Comparison of ENCODE assay signal across 26 mouse cellular contexts in the genomic region with DNA sequence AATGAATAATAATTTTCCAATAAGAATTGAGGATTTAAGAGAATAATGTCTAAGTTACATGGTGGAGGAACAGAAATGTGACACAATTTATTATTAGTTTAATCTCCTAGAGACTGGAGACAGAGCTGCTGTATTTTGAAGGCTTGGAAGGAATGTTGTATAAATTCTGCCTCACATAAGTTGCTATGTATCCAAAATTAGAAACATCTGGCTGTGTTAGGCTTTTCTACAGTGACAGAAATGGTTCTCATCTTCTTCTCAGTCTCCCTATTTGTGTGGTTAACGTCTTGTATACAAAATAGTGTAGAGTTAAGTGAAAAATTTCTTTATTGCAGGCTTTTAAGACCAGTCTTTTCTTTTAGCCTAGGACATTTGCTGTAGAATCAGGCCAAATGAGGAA. TPM values are rescaled to one million over a fixed set of nuclear protein-coding genes. Genes with fewer than 3 reads are reported as not detected.
DNase-seq lines count a peak whose midpoint lies in the region; ATAC-seq and TF ChIP-seq lines count a peak whose summit lies in the region.
"Had no signal": no experiment of that assay in that cellular context is flagged by ENCODE, and none has a peak within 500 bp of the region (broad histone marks: within the 10 kb centered on the region; RNA-seq: fewer than 3 reads in every experiment).

No protein-coding gene starts in this region.

- intact Hi-C loops in heart, postnatal 14 days (cut with DNase I), result no loop called here
- intact Hi-C loops in heart, postnatal 10 days (cut with DNase I), result no loop called here

- no peak overlapping the region for H3K4me3 ChIP-seq in heart, embryonic 12.5 days
- no peak overlapping the region for H3K4me3 ChIP-seq in heart, embryonic 16.5 days (ENCODE audit: low read length)
- no peak overlapping the region for H3K4me3 ChIP-seq in limb, embryonic 14.5 days (replicated peaks; ENCODE audit: low read length)
- H3K4me3 ChIP-seq in limb, embryonic 10.5 days, result no peak overlapping the region
- H3K4me3 ChIP-seq in embryonic facial prominence, embryonic 15.5 days (replicated peaks), result no peak overlapping the region
- no peak overlapping the region for H3K4me3 ChIP-seq in forebrain, postnatal 0 days (ENCODE audit: low read depth, low read length)
- H3K4me3 ChIP-seq: embryonic facial prominence, embryonic 13.5 days; erythroblast, embryonic 14.5 days; forebrain, embryonic 10.5 days; hindbrain, embryonic 12.5 days had no signal

- peaks cover 10% of the 10 kb centered on the region; the same call in 1 of the 2 replicates for H3K36me3 ChIP-seq in heart, embryonic 12.5 days
- H3K36me3 ChIP-seq in heart, embryonic 16.5 days (ENCODE audit: control insufficient read depth, insufficient read depth), result no peaks in the 10 kb centered on the region
- no peaks in the 10 kb centered on the region for H3K36me3 ChIP-seq in limb, embryonic 14.5 days (ENCODE audit: control insufficient read depth, insufficient read depth, low read length)
- H3K36me3 ChIP-seq in limb, embryonic 10.5 days, result no peaks in the 10 kb centered on the region
- no peaks in the 10 kb centered on the region for H3K36me3 ChIP-seq in embryonic facial prominence, embryonic 15.5 days
- no peaks in the 10 kb centered on the region for H3K36me3 ChIP-seq in forebrain, postnatal 0 days (ENCODE audit: insufficient read depth)
- H3K36me3 ChIP-seq: embryonic facial prominence, embryonic 13.5 days; forebrain, embryonic 10.5 days; hindbrain, embryonic 12.5 days had no signal

- no peak for TF ChIP-seq CTCF in forebrain, postnatal 0 days (IDR thresholded peaks at IDR 0.05; ENCODE audit: low read depth)

- no peak overlapping the region for H3K4me2 ChIP-seq in heart, embryonic 12.5 days
- no peak overlapping the region for H3K4me2 ChIP-seq in heart, embryonic 16.5 days (ENCODE audit: low read depth, low read length)
- no peak overlapping the region for H3K4me2 ChIP-seq in limb, embryonic 14.5 days (replicated peaks; ENCODE audit: low read depth, low read length, severe bottlenecking)
- no peak overlapping the region for H3K4me2 ChIP-seq in embryonic facial prominence, embryonic 15.5 days (replicated peaks)
- H3K4me2 ChIP-seq in forebrain, postnatal 0 days (ENCODE audit: low read depth), result no peak overlapping the region
- H3K4me2 ChIP-seq: embryonic facial prominence, embryonic 13.5 days; hindbrain, embryonic 12.5 days had no signal

- H3K9me3 ChIP-seq in heart, embryonic 12.5 days (replicated peaks), result no peaks in the 10 kb centered on the region
- H3K9me3 ChIP-seq in heart, embryonic 16.5 days (replicated peaks; ENCODE audit: control insufficient read depth, low read length), result no peaks in the 10 kb centered on the region
- H3K9me3 ChIP-seq in limb, embryonic 14.5 days (ENCODE audit: control insufficient read depth, low read length), result no peaks in the 10 kb centered on the region
- H3K9me3 ChIP-seq in limb, embryonic 10.5 days (replicated peaks), result no peaks in the 10 kb centered on the region
- H3K9me3 ChIP-seq in embryonic facial prominence, embryonic 15.5 days (replicated peaks), result no peaks in the 10 kb centered on the region
- H3K9me3 ChIP-seq in forebrain, postnatal 0 days (ENCODE audit: low read length), result no peaks in the 10 kb centered on the region
- H3K9me3 ChIP-seq: embryonic facial prominence, embryonic 13.5 days; forebrain, embryonic 10.5 days; G1E; hindbrain, embryonic 12.5 days had no signal

- WGBS in heart, embryonic 12.5 days, result 50% methylated on average over 1 of the region's 1 CpGs
- 43% methylated on average over 1 of the region's 1 CpGs for WGBS in heart, embryonic 16.5 days
- WGBS in limb, embryonic 14.5 days, result 37% methylated on average over 1 of the region's 1 CpGs
- 67% methylated on average over 1 of the region's 1 CpGs for WGBS in limb, embryonic 10.5 days
- WGBS in embryonic facial prominence, embryonic 15.5 days, result 20% methylated on average over 1 of the region's 1 CpGs
- WGBS in forebrain, postnatal 0 days, result 59% methylated on average over 1 of the region's 1 CpGs

- no peak overlapping the region for H3K9ac ChIP-seq in heart, embryonic 12.5 days
- peak overlapping the region; percentile 34; the same call in 1 of the 2 replicates for H3K9ac ChIP-seq in heart, embryonic 16.5 days (ENCODE audit: low read length)
- H3K9ac ChIP-seq in limb, embryonic 14.5 days (ENCODE audit: low read depth, low read length, severe bottlenecking), result no peak overlapping the region
- H3K9ac ChIP-seq in embryonic facial prominence, embryonic 15.5 days, result no peak overlapping the region
- H3K9ac ChIP-seq in forebrain, postnatal 0 days, result no peak overlapping the region
- H3K9ac ChIP-seq: embryonic facial prominence, embryonic 13.5 days; hindbrain, embryonic 12.5 days had no signal

- ATAC-seq in heart, embryonic 12.5 days (ENCODE audit: insufficient number of reproducible peaks, low FRiP score), result no peak
- no peak for ATAC-seq in heart, embryonic 16.5 days (replicated peaks; ENCODE audit: extremely low read depth, insufficient read depth, low FRiP score)
- no peak for ATAC-seq in limb, embryonic 14.5 days (ENCODE audit: low FRiP score, low read depth)
- ATAC-seq in embryonic facial prominence, embryonic 15.5 days (ENCODE audit: insufficient number of reproducible peaks, low FRiP score, low TSS enrichment, low read depth), result no peak
- no peak for ATAC-seq in forebrain, postnatal 0 days
- ATAC-seq: CD4-positive, CD25-positive, alpha-beta regulatory T cell, adult 4 months; forebrain, embryonic 14.5 days; hindbrain, embryonic 16.5 days; inflammation-experienced regulatory T-cells, adult 6 months had no signal

- DNase-seq in heart, postnatal 14 days, result no peak
- no peak for DNase-seq in heart, postnatal 10 days
- DNase-seq in limb, embryonic 14.5 days (ENCODE audit: low spot score), result peak; percentile 34
- DNase-seq in limb, embryonic 10.5 days (ENCODE audit: low spot score), result no peak
- DNase-seq in forebrain, postnatal 0 days, result no peak
- DNase-seq: adrenal gland, adult 8-10 months; adrenal gland, postnatal 36 days; B cell, adult 2 months; cerebellum, adult 2 months; cerebellum, postnatal 14 days; embryo, embryonic 11 days; gastrocnemius, postnatal 10 days; kidney, adult 18-20 months had no signal

- no peak for TF ChIP-seq POLR2A in limb, embryonic 14.5 days (IDR thresholded peaks at IDR 0.05; ENCODE audit: borderline replicate concordance, extremely low read depth, insufficient read depth, insufficient read length)

- H3K27ac ChIP-seq in heart, embryonic 12.5 days (ENCODE audit: poor library complexity, severe bottlenecking), result peak overlapping the region; percentile 62; the same call in 1 of the 2 replicates
- H3K27ac ChIP-seq in heart, embryonic 16.5 days (ENCODE audit: low read length), result peak overlapping the region; percentile 59
- H3K27ac ChIP-seq in limb, embryonic 14.5 days (replicated peaks; ENCODE audit: low read depth, low read length), result no peak overlapping the region
- no peak overlapping the region for H3K27ac ChIP-seq in limb, embryonic 10.5 days
- 0 out of 2 replicates have a peak overlapping the region, but pooled peaks have one; percentile 22 for H3K27ac ChIP-seq in embryonic facial prominence, embryonic 15.5 days (replicated peaks)
- no peak overlapping the region for H3K27ac ChIP-seq in forebrain, postnatal 0 days (ENCODE audit: low read depth, low read length)
- H3K27ac ChIP-seq: embryonic facial prominence, embryonic 13.5 days; forebrain, embryonic 10.5 days; hindbrain, embryonic 12.5 days had no signal

- peaks cover 9% of the 10 kb centered on the region for H3K4me1 ChIP-seq in heart, embryonic 12.5 days (replicated peaks)
- H3K4me1 ChIP-seq in heart, embryonic 16.5 days (ENCODE audit: control insufficient read depth, insufficient read depth, low read length), result peaks cover 7% of the 10 kb centered on the region
- no peaks in the 10 kb centered on the region for H3K4me1 ChIP-seq in limb, embryonic 14.5 days (ENCODE audit: control insufficient read depth, insufficient read depth, low read length)
- no peaks in the 10 kb centered on the region for H3K4me1 ChIP-seq in limb, embryonic 10.5 days
- no peaks in the 10 kb centered on the region for H3K4me1 ChIP-seq in embryonic facial prominence, embryonic 15.5 days
- no peaks in the 10 kb centered on the region for H3K4me1 ChIP-seq in forebrain, postnatal 0 days (ENCODE audit: insufficient read depth)
- H3K4me1 ChIP-seq: forebrain, embryonic 10.5 days had no signal

- H3K27me3 ChIP-seq in heart, embryonic 12.5 days (replicated peaks), result no peaks in the 10 kb centered on the region
- no peaks in the 10 kb centered on the region for H3K27me3 ChIP-seq in heart, embryonic 16.5 days (ENCODE audit: control insufficient read depth, insufficient read depth, low read length)
- H3K27me3 ChIP-seq in limb, embryonic 14.5 days (ENCODE audit: control insufficient read depth, insufficient read depth, low read length), result no peaks in the 10 kb centered on the region
- no peaks in the 10 kb centered on the region for H3K27me3 ChIP-seq in limb, embryonic 10.5 days (ENCODE audit: low read depth, poor library complexity, severe bottlenecking)
- no peaks in the 10 kb centered on the region for H3K27me3 ChIP-seq in embryonic facial prominence, embryonic 15.5 days
- no peaks in the 10 kb centered on the region for H3K27me3 ChIP-seq in forebrain, postnatal 0 days (ENCODE audit: insufficient read depth, low read length)
- H3K27me3 ChIP-seq: embryonic facial prominence, embryonic 13.5 days; hindbrain, embryonic 12.5 days had no signal

RNA-seq across cellular contexts. Expression of a gene that starts 6.2 kb away (rescaled TPM):
- 14.2 and 17.5 TPM in 2 replicates for polyA plus RNA-seq in heart, embryonic 12.5 days (2016; fragmentation: Nextera tagmentation; extraction: Ambion mirVana)
- 10 to 100 TPM; 13.5 to 16.3 TPM for total RNA-seq in heart, postnatal 14 days (2021)
- polyA plus RNA-seq in heart, embryonic 16.5 days (2015; fragmentation: Nextera tagmentation; extraction: Ambion mirVana), result 7.5 and 8.1 TPM in 2 replicates
- 10 to 100 TPM; 11.7 to 16.0 TPM for total RNA-seq in heart, postnatal 10 days (2021)
- 0.13 and 0.14 TPM in 2 replicates for polyA plus RNA-seq in limb, embryonic 14.5 days (2012; rRNA removed)
- 0.30 and 0.32 TPM in 2 replicates for polyA plus RNA-seq in limb, embryonic 14.5 days (2014; fragmentation: Nextera tagmentation; extraction: Ambion mirVana)
- 0.38 and 0.59 TPM in 2 replicates for polyA plus RNA-seq in limb, embryonic 10.5 days (2016; fragmentation: Nextera tagmentation; extraction: Ambion mirVana)
- polyA plus RNA-seq in embryonic facial prominence, embryonic 15.5 days (2015; fragmentation: Nextera tagmentation; extraction: Ambion mirVana), result 0.97 and 1.1 TPM in 2 replicates
- total RNA-seq in forebrain, postnatal 0 days (2014; rRNA removed), result 16.6 and 17.2 TPM in 2 replicates
- polyA plus RNA-seq in forebrain, postnatal 0 days (2015; fragmentation: Nextera tagmentation; extraction: Ambion mirVana), result 12.3 and 13.3 TPM in 2 replicates
- total RNA-seq: gastrocnemius, postnatal 10 days; gastrocnemius, postnatal 4 days had no signal
- polyA plus RNA-seq: erythroblast, embryonic 14.5 days; G1E had no signal

RNA-seq across cellular contexts. Expression of a gene that starts 52.9 kb away (rescaled TPM):
- 33.5 and 34.2 TPM in 2 replicates for polyA plus RNA-seq in heart, embryonic 12.5 days (2016; fragmentation: Nextera tagmentation; extraction: Ambion mirVana)
- 10 to 100 TPM; 55.2 to 56.0 TPM for total RNA-seq in heart, postnatal 14 days (2021)
- polyA plus RNA-seq in heart, embryonic 16.5 days (2015; fragmentation: Nextera tagmentation; extraction: Ambion mirVana), result 25.6 and 27.3 TPM in 2 replicates
- 10 to 100 TPM; 54.9 to 69.8 TPM for total RNA-seq in heart, postnatal 10 days (2021)
- 39.1 and 43.4 TPM in 2 replicates for polyA plus RNA-seq in limb, embryonic 14.5 days (2012; rRNA removed)
- polyA plus RNA-seq in limb, embryonic 14.5 days (2014; fragmentation: Nextera tagmentation; extraction: Ambion mirVana), result 36.9 and 38.0 TPM in 2 replicates
- 22.7 and 29.7 TPM in 2 replicates for polyA plus RNA-seq in limb, embryonic 10.5 days (2016; fragmentation: Nextera tagmentation; extraction: Ambion mirVana)
- polyA plus RNA-seq in embryonic facial prominence, embryonic 15.5 days (2015; fragmentation: Nextera tagmentation; extraction: Ambion mirVana), result 27.6 and 28.8 TPM in 2 replicates
- 41.4 and 47.7 TPM in 2 replicates for total RNA-seq in forebrain, postnatal 0 days (2014; rRNA removed)
- polyA plus RNA-seq in forebrain, postnatal 0 days (2015; fragmentation: Nextera tagmentation; extraction: Ambion mirVana), result 12.8 and 17.3 TPM in 2 replicates

RNA-seq across cellular contexts. Expression of a gene that starts 52.9 kb away (rescaled TPM):
- polyA plus RNA-seq in heart, embryonic 12.5 days (2016; fragmentation: Nextera tagmentation; extraction: Ambion mirVana), result 7.2 and 7.9 TPM in 2 replicates
- total RNA-seq in heart, postnatal 14 days (2021), result 1 to 10 TPM; 7.0 TPM
- polyA plus RNA-seq in heart, embryonic 16.5 days (2015; fragmentation: Nextera tagmentation; extraction: Ambion mirVana), result 7.1 and 7.4 TPM in 2 replicates
- 1 to 10 TPM; 6.8 to 8.9 TPM for total RNA-seq in heart, postnatal 10 days (2021)
- 10.6 and 14.1 TPM in 2 replicates for polyA plus RNA-seq in limb, embryonic 14.5 days (2012; rRNA removed)
- 14.1 and 15.1 TPM in 2 replicates for polyA plus RNA-seq in limb, embryonic 14.5 days (2014; fragmentation: Nextera tagmentation; extraction: Ambion mirVana)
- polyA plus RNA-seq in limb, embryonic 10.5 days (2016; fragmentation: Nextera tagmentation; extraction: Ambion mirVana), result 11.8 and 12.0 TPM in 2 replicates
- 11.9 and 12.6 TPM in 2 replicates for polyA plus RNA-seq in embryonic facial prominence, embryonic 15.5 days (2015; fragmentation: Nextera tagmentation; extraction: Ambion mirVana)
- total RNA-seq in forebrain, postnatal 0 days (2014; rRNA removed), result 4.5 and 4.9 TPM in 2 replicates
- polyA plus RNA-seq in forebrain, postnatal 0 days (2015; fragmentation: Nextera tagmentation; extraction: Ambion mirVana), result 5.3 and 7.0 TPM in 2 replicates

Comparison
In these comparisons a context has a peak if more than half of its experiments do, and no peak if none do; other contexts are left out.
1. H3K27ac ChIP-seq: peak in heart, embryonic 12.5 days (single experiment), heart, embryonic 16.5 days (single experiment) and embryonic facial prominence, embryonic 15.5 days (single experiment); none in limb, embryonic 14.5 days (single experiment), limb, embryonic 10.5 days (single experiment) and forebrain, postnatal 0 days (single experiment).